Mouse (Mus musculus) urinary bladder, postnatal 25 days (tissue): ENCODE results near the gene Dcst2.

Experiments used
- DNase-seq: peaks from one replicate; pipeline ENCODE4 v3.0.0; 2022; ENCODE audit warnings: low spot score

The Dcst2 gene

DNA sequence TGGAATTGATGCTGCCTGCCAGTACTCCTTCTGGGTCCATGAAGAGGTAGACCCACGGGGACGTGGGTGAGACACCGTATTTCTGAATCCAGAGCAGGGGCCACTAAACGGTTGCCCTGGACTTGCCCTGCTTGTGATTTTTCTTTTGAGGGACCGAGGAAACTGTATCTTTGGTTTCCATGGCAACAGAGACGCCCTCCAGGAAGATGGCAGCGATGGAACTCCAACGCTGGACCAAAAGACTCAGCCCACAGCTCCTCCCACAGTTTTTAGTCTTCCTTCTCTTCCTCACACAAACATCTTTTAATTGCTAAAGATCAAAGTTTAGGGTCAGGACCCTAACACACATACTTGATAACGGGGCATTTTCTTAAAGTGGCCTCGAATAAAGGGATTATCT, 29.8 kb upstream of the Dcst2 start:
- no peak for DNase-seq

DNA sequence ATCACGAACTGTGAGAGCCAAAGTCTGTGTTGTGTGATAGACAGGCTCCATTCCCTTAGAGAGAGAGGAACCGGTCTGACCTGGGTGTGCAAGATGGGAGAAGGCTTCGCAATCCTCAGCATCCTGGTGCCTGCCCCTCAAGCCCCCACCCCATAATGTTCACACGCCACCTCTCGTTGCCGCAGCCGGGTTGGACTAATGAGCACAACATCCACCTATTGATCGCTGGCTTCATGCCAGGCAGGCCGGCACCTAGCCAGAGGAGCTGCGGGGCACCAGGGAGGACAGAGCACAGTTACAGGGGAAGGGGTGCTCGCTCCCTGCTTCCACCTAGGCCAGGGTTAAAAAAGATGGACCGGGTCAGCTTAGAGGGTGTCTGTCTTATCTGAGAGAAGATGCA, 29.3 kb upstream of the Dcst2 start:
- DNase-seq: no peak

DNA sequence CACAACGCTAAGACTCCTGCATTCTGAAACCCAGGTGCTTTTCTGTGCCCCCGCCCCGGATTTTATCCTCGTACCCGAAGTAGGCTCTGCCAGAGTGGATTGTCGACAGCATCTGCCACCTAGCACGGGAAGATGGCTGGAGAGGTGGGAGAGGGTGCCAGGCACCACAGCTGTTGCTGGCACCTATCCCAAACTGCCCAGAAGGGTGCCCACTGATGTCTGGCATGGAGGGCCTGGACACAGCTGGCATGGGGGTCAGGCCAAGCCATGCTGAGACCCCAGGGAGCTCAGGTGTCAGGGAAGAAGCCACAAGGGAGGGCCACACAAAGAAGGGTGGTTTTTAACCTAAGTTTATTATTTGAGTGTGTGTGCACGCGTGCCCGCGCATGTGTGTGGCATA, 28.7 kb upstream of the Dcst2 start:
- no peak for DNase-seq

DNA sequence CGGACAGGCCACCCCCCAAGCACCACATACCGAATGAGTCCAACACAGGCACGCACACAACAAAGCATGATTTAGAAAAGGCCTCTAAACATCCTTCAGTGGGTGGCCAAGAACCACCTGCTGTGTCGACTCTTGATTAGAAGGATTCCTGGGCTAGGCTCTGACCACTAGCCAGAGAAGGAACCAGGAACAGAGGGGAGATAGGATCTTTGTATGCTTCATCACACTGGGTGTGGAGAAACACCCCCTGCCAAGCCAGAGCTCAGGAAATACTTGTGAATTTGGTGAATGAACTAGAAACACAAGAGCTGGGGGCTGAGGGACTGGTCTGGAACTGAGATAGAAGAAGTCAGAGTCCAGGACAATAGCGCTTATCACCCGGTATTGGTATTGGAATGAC, 25.2 kb upstream of the Dcst2 start:
- DNase-seq: no peak

DNA sequence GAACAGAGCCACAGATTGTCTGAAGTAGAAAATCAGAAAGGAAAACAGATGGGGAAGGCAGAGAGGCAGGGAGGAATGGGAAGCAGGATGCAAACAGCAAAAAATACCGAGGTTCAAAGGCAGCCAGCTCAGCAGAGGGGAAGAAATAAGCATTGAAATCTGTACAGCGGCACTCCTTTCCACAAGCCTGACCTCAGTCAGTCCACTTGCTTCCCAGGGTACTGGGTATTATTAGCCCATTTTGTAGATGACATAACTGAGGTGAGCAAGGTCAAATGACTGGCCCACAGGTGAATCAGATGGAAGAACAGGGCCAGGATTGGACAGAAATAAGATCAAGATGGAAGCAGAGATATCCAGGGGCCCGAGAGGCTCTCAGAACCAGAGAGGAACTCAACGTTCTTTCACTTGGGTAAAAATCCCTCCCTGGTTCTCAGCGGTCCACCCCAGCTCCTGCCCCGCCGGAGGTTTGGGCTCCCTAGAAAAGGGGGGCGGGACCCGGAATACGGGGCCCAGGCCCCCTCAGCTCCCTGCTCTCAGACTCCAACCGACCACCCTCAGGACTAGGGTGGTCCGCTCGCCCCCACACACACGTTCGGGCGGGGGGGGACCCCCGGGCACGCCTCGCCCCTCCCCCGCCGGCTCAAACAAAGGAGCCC, 24.6 kb upstream of the Dcst2 start:
- no peak for DNase-seq

DNA sequence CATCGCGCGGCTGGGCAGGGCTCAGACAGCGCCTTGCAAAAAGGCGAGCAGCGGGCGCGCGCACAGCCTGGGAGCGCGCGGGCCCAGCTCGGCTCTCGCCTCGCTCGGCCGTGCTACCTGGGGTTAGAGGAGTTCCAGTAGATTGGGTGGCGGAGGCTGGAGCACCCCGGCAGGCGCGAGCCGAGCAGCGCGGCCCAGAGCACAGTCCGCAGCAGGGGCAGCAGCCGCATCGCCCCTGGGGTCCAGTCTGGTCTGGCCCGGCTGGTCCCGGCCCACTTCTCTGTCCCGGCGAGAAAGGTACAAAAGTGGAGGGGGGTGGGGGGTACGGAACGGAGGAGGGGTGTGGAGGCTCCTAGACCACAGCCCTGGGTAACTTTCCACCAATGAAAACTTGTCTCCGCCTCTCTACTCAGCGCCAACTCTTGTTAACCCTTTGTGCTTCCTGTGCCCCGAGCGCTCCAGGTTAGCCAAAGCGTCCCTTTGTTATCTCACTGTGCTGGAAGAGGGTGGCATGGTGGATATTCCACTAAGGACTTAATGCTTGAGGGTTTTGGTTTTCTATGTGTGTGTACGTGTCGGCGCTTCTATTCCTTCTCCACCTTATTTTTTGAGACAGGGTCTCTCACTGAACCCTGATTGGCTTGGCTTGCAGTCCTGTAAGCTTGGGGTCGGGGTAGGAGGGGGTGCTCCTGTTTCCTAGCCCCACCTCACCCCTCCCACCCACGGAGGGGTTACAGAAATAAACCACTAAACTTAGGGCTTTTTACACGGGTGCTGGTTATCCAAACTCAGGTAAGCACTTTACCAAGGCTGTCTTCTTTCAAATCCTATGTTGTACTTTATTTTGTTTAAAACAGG, 23.8 kb upstream of the Dcst2 start, which contains the start of gene Efna4:
Efna4 (minus strand) TSS at position 308 of the 858 bp plus-strand sequence.
- peak; percentile 53 for DNase-seq

DNA sequence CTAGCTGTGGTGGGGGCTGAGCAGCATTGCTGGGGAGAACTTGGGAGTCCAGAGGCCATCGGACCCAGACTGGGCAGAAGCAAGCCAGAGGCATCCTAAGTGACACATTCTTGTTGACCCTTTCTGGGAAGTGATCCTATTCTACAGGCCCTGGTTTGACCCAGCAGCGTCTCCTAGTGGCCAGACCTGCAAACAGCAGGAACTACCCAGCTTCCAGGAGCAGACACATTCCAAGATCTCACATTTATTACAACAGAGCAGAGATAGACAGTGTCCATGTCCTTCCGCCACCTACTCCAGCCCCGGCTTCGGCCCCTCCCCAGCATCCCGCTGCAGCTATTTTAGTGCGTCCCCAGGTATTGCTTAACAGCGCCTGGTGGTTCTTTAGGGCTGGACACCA, 22.4 kb upstream of the Dcst2 start:
- peak; percentile 64 for DNase-seq

DNA sequence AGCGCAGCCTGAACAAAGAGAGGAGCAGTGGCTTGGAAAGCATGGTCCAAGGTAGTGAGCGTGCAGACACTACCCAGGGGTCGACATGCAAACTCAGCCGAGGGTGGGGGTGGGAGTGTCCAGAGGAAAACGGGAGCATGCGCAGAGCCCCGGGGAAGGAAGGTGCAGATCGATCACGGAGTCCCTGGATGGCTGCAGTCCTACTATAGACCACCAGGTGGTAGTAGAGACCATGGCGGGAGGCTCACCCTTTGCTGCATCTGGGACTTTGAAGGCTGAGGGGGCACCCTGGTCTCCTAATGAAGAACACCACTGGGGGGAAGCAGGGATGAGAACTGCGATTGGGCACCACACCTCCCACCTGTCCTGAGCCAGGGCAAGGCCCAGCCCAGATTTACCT, 21.3 kb upstream of the Dcst2 start:
- DNase-seq: peak; percentile 69

DNA sequence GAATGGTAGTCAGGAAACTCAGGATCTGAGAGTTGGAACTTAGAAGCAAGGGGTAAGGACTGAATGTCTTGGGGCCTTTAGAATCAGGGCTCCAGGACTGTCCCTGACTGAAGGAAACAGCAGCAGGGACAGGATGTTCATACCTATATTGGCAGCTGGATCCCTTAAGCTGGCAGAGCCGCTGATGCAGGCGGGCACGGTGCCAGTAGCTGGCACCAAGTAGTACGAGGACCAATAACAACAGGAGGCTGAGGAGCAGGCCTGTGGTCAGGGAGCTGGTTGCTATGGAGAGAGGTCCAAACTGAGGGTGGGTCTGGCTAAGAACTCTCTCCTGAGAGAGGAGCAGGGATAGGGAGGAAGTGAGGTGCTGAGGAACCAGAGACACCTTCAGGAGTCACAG, 20.0 kb upstream of the Dcst2 start:
- DNase-seq: no peak

DNA sequence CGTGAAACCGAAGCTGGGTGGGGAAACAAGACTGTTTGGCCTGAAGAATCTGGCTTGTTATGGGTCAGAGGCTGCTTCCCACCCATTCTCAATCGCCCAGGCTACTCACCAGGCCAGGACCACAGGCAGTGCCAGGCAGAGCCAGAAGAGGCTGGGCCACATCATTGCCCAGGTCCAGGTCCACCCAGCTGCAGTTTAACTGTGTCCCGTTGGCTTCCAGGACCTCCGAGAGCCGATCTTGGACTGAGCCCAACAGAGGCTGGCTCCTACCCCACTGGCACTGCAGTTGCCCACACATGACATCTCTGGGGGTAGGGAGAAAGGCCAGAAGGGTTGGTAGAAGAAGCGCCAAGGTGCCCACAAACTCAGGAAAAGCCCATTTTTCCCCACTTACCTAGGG, 18.5 kb upstream of the Dcst2 start:
- no peak for DNase-seq

DNA sequence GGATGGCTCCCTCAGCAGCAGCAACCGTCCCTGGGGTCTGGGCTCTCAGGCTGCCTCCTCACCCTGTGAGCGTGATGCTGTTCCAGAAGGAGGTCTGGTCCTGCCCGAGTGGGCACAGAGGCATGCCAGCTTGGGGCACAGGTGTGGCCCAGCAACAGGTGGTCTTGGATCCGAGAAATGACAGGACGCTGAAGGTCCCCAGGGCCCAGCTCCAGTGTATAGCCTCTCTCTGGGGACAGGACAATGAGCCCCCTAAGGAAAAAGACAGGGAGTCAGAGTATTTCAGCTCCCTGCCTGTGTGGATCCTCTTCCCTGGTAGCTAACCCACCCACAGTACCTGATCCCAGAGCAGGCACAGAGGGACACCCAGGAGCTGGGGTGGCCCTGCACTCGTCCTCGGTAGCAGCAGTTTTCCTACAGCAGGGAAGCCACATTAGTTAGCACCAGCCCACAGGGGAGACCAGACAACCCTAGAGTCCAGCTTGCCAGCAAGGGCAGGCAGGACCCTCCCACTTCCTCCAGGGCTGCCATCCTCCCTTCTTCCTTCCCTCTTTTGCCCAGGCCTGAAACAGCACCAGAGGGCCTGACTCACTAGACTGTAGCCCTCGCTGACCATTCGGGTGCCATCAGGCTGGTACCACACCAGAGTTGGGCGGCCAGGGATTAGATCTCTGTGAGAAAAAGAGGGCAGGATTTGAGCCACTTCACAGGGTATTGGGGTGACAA, 14.8 kb upstream of the Dcst2 start:
- no peak for DNase-seq

DNA sequence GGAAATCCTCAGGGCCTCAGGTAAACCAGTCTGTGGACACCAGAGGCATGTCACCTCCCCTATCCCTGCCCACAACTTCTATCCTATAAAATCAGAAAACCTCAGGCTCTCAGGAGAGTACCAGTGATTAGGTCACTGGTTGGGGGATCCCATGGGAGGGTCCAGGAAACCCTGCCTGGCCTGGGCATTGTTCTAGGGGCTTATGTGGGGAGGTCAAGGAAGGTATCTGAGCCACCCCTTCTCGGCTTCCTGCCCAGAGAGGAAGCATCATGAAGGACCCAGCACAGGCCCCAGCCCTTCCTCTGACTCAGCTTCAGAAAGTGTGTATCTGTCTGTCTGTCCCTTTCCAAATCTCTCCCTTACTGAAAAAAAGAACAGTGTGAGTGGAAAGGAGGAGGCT, 13.9 kb upstream of the Dcst2 start:
- DNase-seq: no peak

DNA sequence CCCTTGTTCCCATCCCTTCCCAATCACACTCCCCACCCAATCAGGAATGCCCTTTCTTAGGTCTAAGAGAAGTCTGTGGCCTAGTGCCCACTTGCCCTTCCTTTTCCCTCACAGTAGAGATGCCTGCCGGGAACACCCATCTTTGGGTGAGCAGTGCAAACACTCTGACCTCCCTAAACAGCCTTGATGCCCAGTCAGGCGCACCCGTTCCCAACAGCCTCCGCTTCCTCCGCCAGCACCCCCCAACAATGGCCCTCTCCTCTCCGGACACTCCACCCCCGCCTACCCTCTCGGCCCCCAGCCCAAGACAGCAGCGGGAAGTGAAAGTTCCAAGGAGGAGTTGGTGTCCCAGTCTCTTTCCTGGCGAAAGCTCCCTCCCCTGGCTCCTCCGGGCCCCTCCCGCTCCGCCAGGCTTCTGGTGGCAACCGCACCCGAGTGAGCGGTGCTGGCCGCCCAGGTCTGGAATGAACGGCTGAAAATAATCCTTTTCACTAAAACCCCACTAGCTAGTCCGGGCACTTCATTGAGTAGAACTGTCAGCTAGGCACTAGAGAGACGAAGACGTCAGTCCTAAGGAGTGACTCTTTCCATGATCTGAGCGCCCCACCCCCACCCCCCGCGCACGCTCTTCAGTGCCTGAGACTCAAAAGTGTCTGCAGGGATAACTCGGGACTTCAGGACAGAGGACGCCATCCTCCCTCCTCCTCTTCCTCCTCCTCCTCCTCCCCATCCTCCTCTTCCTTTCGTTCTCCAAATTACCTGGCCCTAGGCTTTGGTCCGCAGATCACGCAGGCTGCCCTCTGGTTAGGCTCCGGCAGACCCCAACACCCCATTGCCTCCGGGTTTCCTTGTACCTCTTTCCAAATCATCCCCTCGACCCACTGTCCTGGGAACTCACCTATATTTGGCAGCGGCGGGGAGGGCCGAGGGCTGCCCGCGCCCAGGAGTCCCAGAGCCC, 12.6 kb upstream of the Dcst2 start:
- DNase-seq: peak; percentile 42

DNA sequence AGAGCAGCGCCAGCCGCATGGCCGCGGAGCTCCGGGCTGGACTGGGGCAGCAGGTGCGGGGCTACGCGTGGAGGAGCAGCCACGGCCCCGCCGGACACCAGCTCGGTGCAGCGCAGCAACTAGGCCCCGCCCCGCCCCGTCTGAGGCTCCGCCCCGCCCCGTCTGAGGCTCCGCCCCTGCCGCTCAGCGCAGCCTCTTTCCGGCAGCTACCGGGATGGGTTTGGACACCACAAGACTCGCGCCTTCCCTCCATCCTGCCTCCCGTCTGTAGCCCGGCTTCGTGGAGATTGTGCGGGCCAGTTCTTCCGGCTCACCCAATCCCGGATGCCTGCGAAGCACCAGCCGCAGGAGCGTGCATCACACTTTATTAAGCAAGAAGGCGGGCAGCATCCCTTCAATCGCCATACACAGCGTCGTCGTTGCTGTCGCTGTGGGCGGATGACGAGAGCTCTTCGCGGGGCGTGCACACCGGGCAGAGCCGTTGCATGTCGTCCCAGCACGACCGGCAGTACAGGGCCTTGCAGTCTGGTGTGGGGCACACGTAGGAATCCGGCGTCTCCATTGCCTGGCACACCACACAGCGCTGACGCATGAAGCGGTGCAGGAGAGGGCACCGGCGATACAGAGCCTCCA, 11.8 kb upstream of the Dcst2 start, which contains the start of gene Adam15:
Adam15 (minus strand) TSS at position 128 of the 633 bp plus-strand sequence.
- peak; percentile 87 for DNase-seq

DNA sequence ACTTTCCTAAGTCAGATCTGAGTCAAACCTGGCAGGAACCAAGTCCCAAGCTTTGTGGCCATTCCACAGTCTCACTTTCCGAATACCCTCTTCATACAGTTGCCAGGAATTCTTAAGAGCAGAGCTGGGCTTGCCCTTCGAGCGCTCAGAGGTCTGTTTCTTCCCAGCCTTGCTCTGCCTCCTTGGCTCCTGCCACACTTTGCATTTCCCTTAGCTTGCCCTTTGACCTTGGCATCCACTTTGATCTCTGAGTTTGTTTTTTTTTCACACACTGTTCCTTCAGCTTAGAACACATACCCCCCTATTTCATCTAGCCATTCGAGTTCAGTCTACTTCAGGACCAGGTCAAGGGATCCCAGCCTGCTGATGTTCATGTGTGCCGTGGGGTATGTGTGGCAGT, 10.5 kb upstream of the Dcst2 start:
- DNase-seq: no peak

DNA sequence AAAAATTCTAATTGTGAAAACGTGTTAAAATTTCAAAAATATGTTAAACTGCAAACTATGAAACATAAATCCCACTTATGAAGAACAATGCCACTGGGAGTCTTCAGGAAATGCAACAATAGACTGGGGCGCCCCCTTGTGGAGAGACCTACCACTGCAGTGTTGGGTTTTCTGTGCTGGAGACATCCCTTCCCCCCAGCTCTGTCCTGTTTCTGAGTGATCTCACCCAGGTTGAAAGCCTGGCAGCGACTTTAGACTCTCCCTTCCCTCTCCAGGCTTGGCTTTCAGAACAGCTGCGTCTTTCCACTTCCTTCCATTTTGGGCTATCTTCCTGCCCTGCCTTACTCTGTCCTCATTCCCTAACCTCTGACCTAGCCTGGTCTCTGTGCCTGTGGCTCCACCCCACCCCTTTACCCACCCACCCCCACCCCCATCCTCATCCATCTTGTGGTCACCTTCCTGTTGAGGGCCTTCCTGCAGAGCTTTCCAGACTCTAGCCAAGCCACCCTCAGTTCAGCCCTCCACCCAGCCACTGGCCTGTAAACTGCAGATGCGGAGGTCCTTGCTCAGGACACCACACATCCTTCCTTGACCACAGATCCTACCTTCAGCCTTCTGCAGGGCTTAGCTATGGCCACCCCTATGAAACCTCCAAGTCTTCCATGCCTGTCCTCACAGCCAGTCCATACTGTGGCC, 6.8 kb upstream of the Dcst2 start:
- peak; percentile 90 for DNase-seq

DNA sequence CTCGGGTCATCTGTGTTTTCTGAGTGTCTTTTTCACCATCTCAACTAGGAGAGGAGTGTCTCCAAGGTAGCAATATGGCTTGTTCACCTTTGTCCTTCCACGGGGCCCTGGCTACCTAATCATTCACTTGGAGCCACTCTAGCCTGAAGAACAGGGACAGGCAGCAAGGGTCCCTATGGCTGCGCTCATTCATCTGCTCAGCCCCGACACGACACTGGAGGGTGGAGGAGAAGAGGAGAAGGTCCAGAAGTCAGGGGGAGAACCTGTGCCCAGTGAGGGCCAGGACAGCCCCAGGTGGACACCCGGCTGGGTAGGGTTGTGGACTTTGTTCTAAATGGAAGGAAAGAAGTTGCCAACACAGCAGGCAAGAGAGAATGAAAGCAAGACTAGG, 6.3 kb upstream of the Dcst2 start:
- no peak for DNase-seq

DNA sequence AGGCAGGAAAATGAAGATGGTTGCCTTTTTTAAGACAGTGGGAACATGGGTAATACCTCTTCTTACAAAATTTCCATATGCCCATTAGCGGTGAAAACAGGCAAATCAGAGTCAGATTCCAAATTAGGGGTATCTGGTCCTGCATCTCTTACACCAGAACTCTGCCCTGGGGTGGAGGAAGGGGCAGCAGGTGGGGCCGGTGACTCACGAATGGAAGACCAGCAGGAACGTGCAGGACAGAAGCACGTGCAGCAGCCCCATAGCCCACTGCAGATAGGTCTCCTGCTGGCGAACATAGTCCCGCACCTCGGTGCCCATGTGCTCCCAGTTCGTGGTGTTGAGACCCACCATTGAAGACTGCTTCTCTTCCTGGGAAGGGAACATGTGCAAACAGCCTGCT, 5.7 kb upstream of the Dcst2 start:
- DNase-seq: no peak

DNA sequence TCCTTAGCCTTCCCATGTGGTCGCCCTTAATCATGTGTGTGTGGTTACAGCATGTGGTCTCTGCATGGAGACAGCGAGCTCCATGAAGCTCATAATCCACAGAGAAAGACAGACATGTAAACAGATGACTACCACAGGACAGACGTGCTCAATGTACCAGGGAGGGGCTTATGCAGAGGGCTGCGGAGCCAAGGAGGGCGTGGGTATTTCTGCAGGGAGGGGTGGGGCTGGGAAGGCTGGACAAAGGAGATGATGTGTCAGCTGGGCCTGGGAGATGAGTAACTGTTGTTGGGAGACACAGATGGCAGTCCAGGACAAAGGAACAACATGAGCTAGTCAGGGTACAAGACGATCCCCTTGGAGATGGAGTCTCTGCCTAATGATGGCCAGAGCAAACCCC, 2.1 kb upstream of the Dcst2 start:
- DNase-seq: no peak

DNA sequence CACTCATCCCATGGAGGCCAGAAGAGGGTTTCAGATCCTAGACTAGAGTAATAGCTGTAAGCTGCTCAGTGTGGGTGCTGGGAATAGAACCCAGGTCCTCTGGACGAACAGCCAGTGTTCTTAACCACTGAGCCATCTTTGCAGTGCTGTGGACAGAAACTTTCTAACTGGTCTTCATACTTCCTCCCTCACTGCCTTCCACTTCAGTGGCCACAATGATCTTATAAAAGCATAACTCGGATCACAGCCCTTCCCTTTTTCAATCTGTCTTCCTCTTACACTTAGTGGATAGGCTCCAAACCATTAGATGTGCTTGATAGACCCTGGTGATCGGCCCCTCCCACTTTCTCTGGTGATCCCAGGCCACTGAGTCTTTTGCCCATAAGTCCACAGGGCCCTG, 1.5 kb upstream of the Dcst2 start:
- DNase-seq: no peak

DNA sequence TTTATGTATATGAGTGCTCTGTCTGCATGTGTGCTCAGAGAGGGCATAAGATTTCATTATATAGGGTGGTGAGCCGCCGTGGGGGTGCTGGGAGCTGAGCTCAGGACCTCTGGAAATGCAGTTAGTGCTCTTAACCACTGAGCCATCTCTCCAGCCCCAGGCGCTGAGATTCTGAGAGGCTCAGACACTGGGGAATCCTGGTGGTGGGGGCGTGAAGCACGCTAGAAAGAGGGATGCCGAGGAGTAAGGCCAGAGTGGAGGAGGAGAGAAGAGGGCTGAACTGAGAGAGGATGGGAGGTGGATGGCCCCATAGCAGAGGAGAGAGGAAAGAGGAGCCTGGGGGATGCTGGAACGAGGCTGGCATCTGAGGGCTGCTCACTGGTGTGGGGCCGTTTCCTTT, 2.9 kb downstream of the Dcst2 start:
- no peak for DNase-seq
